Mouse (Mus musculus) brown adipose tissue, adult 24 weeks (tissue): Measurements from ENCODE around the gene Jup. TPM values are rescaled to one million over a fixed set of nuclear protein-coding genes. Genes with fewer than 3 reads are reported as not detected.
A peak's percentile ranks its signal among the peaks of the same experiment; 100 is the strongest.

Source experiments
- H3K27ac ChIP-seq: fragments of 200-500 bp; replicated peaks from 2 replicates; pipeline ENCODE4 v1.5.1; 2012; ENCODE audit warnings: low read depth, mild to moderate bottlenecking, low read length
- H3K4me1 ChIP-seq: fragments of 200-500 bp; 2 replicates; pipeline ENCODE4 v1.6.1; 2012; ENCODE audit warnings: low read length, mixed read lengths; ENCODE audit not compliant: control insufficient read depth, insufficient read depth, insufficient read length
- H3K4me3 ChIP-seq: fragments of 200-500 bp; 2 replicates; pipeline ENCODE4 v1.5.1; 2012; ENCODE audit warnings: low read depth, mild to moderate bottlenecking, low read length, moderate library complexity; ENCODE audit not compliant: insufficient read depth
- polyA plus RNA-seq: library from polyadenylated mRNA; stranded (reverse); fragments of >200 nt; gene quantifications from 2 replicates; pipeline ENCODE4 v1.2.4, GENCODE M21; 2012; ENCODE audit not compliant: missing spikeins, insufficient read depth, insufficient read length

Jup gene
- 24.9 and 31.0 TPM in 2 replicates for polyA plus RNA-seq

DNA sequence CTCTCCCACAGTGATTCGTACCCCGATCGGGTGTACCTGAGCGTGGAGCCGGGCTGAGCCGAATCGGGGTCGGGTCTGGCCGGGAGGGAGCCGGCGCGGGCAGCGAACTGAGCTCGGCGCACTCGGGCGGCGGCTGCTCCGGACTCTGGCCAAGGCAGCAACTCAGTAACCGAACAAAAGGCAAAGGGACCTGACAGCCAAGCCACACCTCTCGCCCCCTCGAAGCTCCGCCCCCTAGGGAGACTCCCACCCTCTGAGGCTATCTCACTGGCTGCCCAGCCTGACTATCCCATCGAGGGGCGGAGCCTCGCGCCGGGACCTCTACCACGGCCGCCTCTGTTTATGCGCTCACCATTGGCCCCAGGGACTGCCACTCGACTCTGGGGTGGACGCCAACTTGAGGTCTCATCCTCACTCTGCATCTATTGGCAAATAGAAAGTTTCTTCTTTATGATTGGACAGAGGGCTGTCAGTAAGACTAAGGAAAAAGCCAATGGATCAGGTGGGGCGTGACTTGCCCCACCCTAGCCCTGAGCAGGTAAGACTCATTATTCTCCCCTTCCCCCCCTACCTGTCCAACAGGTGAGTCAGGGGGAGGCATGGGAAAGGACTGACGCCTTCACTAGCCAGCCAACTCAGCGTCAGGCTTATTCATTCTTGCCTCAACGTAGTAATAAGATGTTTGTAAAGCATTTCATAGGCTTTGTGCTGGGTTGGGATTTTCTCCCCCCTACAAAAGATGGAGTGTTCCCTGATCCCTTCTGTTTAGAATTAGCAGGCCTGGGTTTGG is at the start of gene Jup:
Gene Jup (minus strand): TSS at position 164 of the 790 bp plus-strand sequence.
- peaks cover 32% of the 10 kb centered on the region for H3K4me1 ChIP-seq
- peak within 1 kb of the TSS; percentile 95 for H3K27ac ChIP-seq

DNA sequence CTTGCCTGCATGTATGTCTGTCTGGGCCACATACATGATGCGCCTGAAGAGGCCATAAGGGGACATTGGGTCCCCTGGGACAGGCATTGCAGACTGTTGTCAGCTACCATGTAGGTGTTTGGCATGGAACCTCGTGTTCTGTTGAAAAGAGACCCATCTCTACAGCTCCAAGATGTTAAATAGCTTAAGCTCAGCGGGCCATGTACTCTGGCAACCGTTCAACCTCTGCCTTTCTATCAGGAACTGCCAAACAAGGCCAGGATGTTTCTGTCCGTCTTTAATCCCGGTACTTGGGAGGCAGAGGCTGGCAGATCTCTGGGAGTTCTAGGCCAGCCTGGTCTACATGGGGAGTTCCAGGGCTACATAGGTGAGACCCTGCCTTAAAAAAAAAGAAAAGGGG is 45.1 kb upstream of the Jup start:
- Histone ChIP-seq H3K27ac (no peak overlapping the region), H3K4me3 (no peak overlapping the region), H3K4me1 (peaks cover 3% of the 10 kb centered on the region; the same call in 1 of the 2 replicates)

More for the DNA sequence above, at the start of gene Jup:
- H3K4me3 ChIP-seq, result peak within 1 kb of the TSS; percentile 86

DNA sequence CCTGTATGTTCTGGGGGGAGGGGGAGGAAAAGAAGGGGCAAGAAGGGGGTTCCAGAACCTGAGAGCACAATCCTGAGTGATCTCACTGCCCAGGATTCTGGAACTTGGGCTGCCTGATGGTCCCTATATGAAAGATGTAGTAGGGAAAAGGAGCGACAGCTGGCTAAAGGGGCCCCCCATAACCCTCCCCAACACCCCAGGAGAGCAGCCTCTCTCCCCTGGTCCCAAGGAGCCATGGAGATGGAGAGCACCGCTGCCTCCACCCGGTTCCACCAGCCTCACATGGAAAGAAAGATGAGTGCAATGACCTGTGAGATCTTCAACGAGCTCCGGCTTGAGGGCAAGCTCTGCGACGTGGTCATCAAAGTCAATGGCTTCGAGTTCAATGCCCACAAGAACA is 44.2 kb upstream of the Jup start, which contains the start of the genes Nt5c3b and Klhl10:
Gene Nt5c3b (minus strand): TSS at position 12 of the 400 bp plus-strand sequence.
Gene Klhl10 (plus strand): TSS at position 121 of the 400 bp plus-strand sequence.
- peak within 1 kb of the TSS; percentile 87 for H3K4me3 ChIP-seq
- no peak within 1 kb of the TSS for H3K27ac ChIP-seq
- peaks cover 3% of the 10 kb centered on the region; the same call in 1 of the 2 replicates for H3K4me1 ChIP-seq

DNA sequence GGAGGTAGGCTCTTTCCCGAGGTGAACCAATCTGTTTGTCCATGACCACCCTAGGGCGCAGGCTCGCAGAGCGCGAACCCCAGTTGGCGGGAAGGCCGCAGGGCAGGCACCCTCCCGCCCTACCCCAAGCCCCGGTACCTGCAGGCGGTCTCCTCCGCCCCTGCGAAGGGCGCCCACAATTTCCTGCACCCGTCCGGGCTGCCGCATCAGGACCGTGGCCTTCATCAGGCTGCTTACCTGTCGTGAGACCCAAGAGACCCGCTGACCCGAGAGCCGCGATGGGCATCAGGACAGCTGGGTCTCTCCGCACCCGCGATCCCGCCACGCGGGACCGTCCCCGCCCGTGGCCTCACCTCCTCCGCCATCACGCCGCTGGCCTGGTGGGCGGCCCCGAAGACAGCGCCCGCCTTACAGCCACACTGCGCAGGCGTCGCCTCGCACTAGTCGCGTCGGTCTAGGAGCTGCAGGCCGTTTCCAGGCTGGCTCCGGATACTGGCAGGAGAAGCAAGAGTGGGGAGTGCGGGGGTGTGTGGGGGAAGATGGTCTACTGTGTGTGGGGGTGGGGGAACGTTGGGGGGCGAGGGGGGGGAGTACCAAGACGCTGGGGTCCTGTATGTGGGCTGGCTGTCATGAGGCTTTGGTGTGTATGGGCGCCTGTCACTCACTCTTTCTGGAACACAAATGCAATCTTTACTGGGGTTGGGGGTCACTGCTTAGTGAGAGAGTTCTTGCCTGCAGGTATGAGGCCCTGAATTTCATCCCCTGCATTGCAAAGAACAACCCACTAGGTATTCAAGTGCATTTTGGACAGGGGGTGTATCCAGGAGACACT is 43.3 kb upstream of the Jup start:
- Histone ChIP-seq H3K4me1 (peaks cover 3% of the 10 kb centered on the region; the same call in 1 of the 2 replicates), H3K4me3 (peak overlapping the region; percentile 87), H3K27ac (no peak overlapping the region)

DNA sequence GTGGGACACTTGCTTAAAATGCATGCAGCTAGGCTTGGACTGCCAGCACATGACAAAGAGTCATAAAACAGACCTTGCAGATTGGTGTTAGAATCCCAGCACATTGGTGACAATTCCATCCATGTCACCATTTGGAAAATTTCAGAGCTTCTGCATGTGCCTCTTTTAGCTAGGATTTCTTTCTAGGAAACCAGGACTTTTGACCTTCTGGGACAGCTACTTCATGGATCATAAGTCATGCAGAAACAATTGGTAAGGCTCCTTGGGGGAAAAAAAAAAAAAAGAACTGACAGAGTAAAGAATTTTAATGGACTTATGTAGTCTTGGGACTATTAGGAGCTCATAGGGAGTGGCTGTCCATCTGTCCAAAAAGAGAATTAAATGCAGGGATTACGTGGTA is 40.3 kb upstream of the Jup start:
- Histone ChIP-seq H3K27ac (no peak overlapping the region), H3K4me3 (no peak overlapping the region), H3K4me1 (peaks cover 3% of the 10 kb centered on the region; the same call in 1 of the 2 replicates)

DNA sequence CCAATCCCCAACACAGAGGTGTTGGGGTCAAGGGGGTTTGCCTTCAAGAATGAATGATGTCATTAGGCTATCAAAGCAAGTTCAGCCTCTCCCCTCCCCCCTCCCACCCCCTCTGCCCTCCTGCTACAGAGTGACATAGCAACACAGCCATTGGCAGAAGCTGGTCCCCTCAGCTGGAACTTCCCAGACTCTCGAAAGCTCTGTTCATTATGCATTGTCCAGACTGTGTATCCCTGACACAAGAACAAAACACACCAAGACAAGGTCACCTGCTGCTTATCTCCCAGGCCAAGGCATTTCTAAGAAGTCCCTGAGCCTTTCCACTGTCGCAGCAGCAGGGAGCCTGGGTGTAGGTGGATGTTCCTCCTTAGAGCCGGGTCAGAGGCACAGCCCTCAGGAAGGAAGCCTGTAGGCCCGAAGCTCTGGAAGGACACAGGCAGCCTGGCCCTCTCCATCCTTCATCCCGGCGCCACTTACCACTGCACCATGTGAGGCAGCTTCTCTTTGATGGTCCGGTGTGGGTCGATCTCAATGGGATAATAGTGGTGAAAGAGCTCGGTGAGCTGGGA is 38.2 kb upstream of the Jup start:
- no peak overlapping the region for H3K27ac ChIP-seq
- H3K4me3 ChIP-seq, result no peak overlapping the region
- H3K4me1 ChIP-seq, result peaks cover 3% of the 10 kb centered on the region; the same call in 1 of the 2 replicates

DNA sequence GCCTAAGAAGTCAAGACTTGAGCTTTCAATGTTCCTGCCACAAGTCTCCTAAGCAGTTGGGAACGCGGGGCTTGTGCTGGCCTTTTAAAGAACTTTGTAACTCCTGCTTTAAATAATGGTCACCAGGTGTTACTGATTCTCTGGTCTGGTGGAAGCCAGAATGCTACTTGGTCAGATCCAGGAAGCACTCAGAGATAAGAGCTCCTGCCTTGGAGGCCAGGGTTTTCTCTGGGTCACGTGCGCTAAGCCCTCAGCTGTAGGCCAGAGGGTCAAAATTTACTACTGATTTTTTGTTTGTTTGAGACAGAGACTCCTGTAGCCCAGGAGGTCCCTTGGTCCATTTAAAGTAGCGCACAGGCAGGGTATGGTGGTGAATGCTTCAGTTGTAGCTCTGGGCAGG is 34.4 kb upstream of the Jup start:
- no peaks in the 10 kb centered on the region for H3K4me1 ChIP-seq
- H3K4me3 ChIP-seq, result no peak overlapping the region
- H3K27ac ChIP-seq, result no peak overlapping the region

DNA sequence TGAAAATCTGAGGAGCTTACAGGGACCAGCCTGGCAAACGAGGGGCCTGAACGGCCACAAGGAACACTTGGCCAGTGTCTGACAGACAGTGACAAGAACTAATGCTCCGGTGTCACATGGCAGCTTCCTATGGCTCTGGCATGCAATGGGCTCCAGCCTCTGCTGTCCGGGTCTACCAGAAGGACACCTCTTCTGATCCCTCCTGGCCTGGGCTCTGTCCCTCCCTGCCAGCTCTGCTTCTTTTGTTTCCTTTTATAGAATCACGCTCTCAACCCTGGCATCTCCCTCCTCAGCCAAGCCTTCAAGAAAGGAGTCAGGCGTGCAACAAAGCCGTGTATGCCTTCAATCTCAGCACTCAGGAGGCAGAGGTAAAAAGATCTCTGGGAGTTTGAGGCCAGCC is 32.5 kb upstream of the Jup start:
- Histone ChIP-seq H3K4me3 (no peak overlapping the region), H3K4me1 (no peaks in the 10 kb centered on the region), H3K27ac (no peak overlapping the region)

DNA sequence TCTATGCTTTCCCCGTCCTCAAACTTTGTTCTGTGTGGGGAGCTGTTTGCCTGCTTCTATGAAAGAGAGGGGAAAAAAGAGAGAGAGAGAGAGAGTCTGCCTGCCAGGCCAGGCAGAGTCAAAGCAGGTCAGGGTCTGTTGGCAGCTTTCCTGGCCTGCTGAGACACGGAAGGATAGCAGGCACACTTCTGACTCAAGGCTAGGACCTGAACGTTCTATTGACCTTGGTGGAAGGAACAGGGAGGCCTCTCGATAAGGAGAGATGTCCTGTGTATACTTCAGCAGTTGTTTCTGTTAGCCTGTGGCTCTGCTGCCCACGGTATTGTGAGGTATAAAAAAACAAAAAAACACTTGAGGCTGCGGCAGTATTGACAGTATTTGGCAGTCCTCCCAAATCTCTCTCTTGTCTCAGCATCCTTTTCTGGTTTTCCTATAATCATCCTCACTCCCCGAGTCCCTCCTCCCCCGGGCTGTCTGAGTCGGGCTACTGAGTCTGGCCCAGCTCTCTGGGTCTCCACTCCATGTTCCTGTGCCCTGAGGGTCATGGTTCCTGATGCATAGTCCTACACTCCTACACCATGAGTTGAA is 31.1 kb upstream of the Jup start:
- Histone ChIP-seq H3K4me1 (no peaks in the 10 kb centered on the region), H3K27ac (no peak overlapping the region), H3K4me3 (no peak overlapping the region)

DNA sequence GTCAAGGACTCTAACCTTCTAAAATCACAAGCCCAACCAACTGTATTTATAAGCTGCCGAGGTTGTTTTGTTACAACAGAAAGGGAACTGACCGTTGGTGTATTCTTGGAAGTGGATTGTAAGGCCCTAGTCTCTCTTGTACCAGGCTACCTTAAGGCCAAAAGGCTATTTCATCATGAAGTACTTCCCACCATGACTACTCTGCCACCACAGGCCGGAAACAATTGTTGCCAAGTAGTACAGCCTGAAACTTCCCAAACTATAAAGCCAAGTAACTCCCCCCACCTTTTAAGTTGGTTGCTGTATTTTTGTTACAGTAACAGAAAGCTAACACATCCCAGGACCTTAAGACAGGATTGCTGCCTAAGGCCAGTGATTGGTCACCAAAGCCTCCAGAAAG is 29.3 kb upstream of the Jup start:
- Histone ChIP-seq H3K4me1 (no peaks in the 10 kb centered on the region), H3K27ac (no peak overlapping the region), H3K4me3 (no peak overlapping the region)

DNA sequence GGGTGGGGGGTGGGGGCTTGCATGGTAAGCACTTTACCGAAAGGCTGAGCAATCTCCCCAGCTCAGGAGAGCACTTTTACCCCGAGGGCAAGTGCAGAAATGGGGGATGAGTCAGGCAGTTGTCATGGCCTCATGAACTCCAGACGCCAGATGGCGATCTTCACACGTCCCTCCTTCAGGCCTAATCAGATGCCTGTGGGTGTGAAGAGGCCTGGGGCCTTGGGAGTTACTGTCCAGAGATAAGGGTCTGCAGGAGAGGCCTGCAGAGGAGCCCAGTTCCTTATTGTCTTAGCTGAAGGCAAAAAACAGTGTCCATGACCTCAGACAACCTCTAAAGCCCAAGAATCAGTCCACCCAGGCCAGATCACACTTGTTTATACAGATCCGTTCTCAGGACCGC is 28.3 kb upstream of the Jup start:
- no peaks in the 10 kb centered on the region for H3K4me1 ChIP-seq
- H3K27ac ChIP-seq, result no peak overlapping the region
- no peak overlapping the region for H3K4me3 ChIP-seq

DNA sequence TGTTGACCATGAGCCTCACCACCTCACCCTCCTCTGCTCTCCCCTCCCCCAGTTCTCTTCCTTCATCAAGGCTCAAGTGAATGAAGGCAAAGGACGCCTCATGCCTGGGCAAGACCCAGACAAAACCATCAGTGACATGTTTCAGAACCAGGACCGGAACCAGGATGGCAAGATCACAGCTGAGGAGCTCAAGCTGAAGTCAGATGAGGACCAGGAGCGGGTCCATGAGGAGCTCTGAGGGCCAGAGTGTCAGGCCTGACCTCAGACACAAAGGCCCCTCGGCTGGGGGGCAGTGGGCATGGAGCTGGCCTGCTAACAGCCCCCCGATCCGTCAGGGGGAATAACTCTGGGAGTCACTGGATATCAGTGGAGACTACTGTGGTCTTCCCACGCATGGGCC is 26.3 kb upstream of the Jup start:
- Histone ChIP-seq H3K4me3 (no peak overlapping the region), H3K4me1 (no peaks in the 10 kb centered on the region), H3K27ac (no peak overlapping the region)

DNA sequence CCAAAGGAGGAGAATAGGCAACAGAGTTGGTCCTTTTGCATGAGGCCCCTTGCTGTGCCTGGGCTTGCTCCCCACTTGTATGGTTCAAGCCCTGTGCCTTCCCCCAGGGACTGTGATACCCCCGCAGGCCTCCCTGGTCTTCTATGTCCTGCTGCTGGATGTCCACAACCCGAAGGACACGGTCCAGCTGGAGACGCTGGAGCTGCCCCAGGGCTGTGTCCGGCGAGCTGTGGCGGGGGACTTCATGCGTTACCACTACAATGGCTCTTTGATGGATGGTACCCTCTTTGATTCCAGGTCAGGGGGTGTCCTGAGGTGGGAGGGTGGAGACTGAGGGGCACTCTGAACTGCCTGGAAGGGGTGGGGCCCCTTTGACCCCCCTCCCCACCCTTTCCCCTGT is 24.0 kb upstream of the Jup start:
- H3K4me1 ChIP-seq, result no peaks in the 10 kb centered on the region
- H3K4me3 ChIP-seq, result no peak overlapping the region
- no peak overlapping the region for H3K27ac ChIP-seq

DNA sequence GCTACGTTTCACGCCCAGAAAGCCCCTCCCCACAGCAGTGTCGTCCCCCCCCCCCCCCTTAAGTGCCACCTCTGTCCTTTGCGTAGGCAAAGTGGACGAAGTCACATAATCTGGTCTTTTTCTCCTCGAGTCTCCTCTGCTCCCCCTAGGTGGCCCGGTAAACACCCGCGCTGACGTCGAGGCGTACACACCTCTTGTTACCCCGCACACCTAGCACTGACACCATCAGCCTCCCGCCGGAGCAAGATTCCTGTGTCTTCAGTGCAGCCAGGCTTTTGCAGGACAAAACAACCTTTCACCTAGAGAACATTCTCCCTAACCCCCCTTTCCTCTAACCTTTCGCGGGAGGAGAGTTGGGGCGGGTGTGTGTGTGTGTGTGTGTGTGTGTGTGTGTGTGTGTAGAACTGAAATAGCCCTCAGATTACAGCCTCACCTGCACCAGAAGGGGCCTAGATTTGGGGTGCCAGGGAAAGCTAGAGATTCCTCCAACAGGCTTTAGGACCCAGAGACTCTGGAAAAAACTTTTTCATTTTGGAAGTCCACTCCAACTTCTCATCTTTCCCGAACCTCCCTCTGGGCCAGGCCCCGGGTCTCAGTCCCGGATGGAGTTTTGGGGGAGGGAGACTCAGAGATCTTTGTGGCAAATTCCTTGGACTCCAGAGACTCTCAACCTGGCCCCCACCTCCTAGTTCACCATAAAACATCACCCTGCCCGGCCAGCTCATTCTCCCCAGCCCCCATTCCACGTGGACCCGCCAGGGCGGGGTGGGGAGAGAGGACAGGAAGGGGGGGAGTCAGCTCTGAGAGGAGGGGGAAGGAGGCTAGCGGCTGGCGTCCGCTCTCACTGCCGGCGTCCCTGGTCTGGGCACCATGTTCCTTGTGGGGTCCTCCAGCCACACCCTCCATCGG is 17.6 kb upstream of the Jup start, which contains the start of gene Fkbp10:
Gene Fkbp10 (plus strand): TSS at position 784 of the 909 bp plus-strand sequence.
- Histone ChIP-seq H3K4me3 (peak within 1 kb of the TSS; percentile 77), H3K4me1 (no peaks in the 10 kb centered on the region; the same call in 1 of the 2 replicates), H3K27ac (peak within 1 kb of the TSS; percentile 46; the same call in 1 of the 2 replicates)
